Mouse (Mus musculus) brain, embryonic 18.5 days (tissue): ENCODE results near the gene Ppfibp1.

Experiments used
- DNase-seq: peaks from one replicate; pipeline ENCODE4 v3.0.0-alpha.2; 2012; ENCODE audit warnings: low read depth, low spot score

The Ppfibp1 gene

GRCm38 (mm10) chr6:146881896-146882770 is 6.2 kb upstream of the Ppfibp1 start:
- no peak for DNase-seq

DNA sequence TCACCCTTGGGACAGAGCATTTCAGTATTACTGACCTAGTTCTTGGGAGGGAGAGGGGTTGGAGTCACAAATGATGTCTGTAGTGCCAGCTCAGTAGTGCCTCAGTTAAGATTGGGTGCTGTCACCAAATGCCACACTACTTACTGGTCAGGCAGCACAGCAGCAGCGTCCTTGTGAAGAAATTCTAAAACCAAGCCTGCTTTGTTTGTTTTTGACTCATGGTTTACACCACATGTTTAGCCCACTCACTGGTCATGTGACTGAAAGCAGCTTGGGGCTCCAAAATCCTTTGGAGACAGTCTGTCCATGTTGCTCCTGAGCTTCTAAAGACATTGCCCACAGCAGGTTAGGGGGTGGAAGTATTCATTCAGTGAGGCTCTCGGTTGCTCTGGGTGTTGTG is 4.9 kb upstream of the Ppfibp1 start:
- no peak for DNase-seq

- DNase-seq, result no peak
These were observed 4.1 kb upstream of the Ppfibp1 start for GRCm38 (mm10) chr6:146884171-146884570.

- DNase-seq, result no peak
These were observed 3.4 kb upstream of the Ppfibp1 start for GRCm38 (mm10) chr6:146884851-146885250.

- no peak for DNase-seq
These were observed 588 bp downstream of the Ppfibp1 start for GRCm38 (mm10) chr6:146888660-146889490.

GRCm38 (mm10) chr6:146890215-146890614 is 1.9 kb downstream of the Ppfibp1 start:
- DNase-seq, result no peak

GRCm38 (mm10) chr6:146890633-146891032 is 2.3 kb downstream of the Ppfibp1 start:
- DNase-seq, result no peak

- no peak for DNase-seq
These were observed 5.6 kb downstream of the Ppfibp1 start for GRCm38 (mm10) chr6:146893890-146894289.

GRCm38 (mm10) chr6:146898709-146899108 is 10.4 kb downstream of the Ppfibp1 start:
- DNase-seq, result no peak

- no peak for DNase-seq
These were observed 11.4 kb downstream of the Ppfibp1 start for GRCm38 (mm10) chr6:146899647-146900046.

- no peak for DNase-seq
These were observed 13.6 kb downstream of the Ppfibp1 start for GRCm38 (mm10) chr6:146901929-146902328.

DNA sequence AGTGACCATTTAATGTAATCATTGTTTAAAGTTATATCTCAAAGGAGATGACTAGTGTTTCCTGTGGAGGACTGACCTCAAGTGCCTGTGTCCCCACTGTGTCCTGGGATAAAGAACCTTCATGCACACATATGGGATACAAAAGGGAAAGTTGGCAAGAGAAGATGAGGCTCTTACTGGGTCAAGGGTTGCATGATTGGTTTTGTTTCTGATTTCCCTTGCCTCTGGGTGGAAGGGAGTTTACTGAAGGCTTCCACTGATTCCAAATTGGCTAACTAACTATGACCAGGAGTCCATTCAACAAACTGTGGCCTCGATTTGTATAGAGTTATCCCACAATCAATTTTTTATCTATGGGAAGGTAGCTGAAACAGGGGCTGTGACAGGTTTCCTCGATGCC is 15.3 kb downstream of the Ppfibp1 start:
- DNase-seq, result no peak

- DNase-seq, result no peak
These were observed 16.4 kb downstream of the Ppfibp1 start for GRCm38 (mm10) chr6:146904707-146905106.

DNA sequence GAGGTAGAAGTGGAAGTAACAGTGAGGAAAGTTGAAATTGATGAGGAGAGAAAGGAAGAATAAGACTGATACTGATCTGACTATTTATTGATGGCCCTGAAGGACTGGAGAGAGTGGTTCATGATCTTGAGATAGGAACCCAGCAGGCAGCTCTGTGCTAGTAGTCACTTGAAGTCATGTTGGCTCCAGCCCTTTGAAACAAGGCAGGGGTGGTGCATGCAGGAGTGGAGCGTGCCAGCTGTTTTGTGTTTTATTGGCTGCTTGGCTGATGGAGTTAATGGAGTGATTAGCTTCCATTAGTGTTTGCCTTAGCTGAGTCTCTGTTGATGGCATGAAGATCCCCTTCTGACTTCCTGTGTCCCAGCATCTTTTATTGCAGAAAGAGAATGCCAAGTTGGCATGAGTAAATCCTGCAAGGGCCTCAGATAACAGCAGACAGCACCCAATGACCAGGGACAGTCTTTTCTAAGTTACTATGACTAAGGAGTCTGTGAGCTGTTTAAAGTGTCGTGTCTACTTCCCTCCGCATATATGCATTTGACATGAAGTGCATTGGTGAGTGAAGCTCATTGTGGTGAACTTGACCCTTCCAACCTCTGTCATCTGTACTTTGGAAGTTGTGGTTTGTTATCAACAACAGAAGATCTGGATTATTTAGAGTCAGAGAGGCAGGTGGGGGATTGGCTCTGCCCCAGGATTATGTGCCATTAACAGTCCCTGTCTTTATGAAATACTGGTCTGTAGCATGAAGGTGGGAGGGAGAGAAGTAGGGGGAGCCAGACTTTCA is 17.9 kb downstream of the Ppfibp1 start:
- no peak for DNase-seq

GRCm38 (mm10) chr6:146907061-146907794 is 18.9 kb downstream of the Ppfibp1 start:
- DNase-seq, result no peak

- no peak for DNase-seq
These were observed 19.5 kb downstream of the Ppfibp1 start for GRCm38 (mm10) chr6:146907795-146908190.

GRCm38 (mm10) chr6:146908801-146909200 is 20.5 kb downstream of the Ppfibp1 start:
- no peak for DNase-seq

DNA sequence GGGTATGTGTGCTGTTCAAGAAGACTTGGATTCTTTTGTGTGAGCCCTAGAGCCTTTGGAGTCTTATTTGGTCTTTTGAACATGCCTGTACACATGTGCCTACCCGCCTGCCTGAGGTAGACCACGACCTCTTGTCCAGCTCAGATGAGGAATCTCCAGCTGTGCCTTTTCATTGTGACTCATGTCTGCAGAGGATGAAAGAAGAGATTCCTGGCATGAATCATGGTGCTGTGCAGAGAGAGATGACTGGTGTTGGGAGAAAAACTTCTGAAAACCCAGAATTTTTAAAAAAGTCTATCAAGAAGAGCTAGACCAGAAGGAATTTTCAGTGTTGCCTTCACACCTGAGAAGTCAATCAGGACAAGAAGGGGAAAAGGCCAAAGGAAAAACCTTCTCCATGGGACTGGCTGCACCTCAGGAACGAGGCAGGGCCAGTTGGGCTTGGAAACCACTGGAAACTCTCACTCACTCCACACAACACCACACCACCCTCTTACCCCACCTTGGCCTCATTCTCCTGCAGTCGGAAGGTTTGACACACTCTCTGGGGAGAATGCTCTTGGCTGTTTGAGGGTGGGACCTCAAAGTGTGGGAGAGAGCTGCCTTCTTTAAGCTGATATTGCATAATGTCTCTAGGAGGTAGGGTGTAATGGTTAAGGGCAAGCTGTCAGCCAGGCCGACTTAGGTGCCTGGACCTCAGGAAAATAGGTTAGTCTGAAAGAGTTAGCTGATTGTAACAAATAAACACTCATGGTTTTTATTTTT is 21.6 kb downstream of the Ppfibp1 start:
- no peak for DNase-seq

GRCm38 (mm10) chr6:146910801-146911200 is 22.5 kb downstream of the Ppfibp1 start:
- DNase-seq, result no peak

DNA sequence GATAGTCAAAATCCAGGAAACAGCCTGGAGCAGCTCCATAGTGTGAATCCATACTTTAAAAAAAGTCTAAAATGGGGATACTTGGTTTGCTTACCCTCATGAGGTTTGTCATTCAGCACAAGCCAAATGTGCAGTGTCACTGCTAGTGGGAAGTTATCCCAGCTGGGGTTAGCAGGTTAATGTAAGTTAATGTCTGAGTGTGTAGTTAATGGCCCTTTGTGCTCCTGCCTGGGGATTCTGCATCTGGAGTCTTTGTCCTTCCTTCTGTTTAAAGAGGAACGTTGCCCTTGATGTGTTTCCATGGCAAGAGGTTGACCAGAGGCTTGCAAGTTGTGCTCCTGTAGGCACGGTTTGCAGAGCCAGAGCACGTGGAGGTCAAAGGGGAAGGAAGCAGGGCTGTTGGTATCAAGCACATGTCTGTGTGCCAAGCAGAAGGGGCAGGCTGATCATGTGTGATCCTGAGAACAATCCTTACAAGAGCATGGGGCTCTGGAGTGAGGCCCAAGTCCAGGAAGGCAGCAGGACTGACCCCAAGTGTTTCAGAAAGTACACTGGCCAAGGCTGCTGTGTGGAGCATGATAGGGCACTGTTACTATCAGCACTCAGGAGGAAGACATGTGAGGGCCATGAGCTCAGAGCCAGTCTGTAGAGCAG is 24.7 kb downstream of the Ppfibp1 start:
- DNase-seq, result no peak
